Mouse (Mus musculus) cerebellum, postnatal 4 days (tissue): ENCODE results near the gene Pax7.

Experiments used
- DNase-seq, 2 experiments: peaks; one replicate each; pipeline ENCODE4 v3.0.0; 2022; ENCODE audit warnings: low spot score in 2 of 2, mixed read lengths in 1 of 2

Pax7 gene

GRCm38 (mm10) chr4:139813371-139813960 is 19.9 kb downstream of the Pax7 start:
- no peak for DNase-seq

GRCm38 (mm10) chr4:139811901-139812300 is 21.4 kb downstream of the Pax7 start:
- no peak for DNase-seq

- DNase-seq, result no peak
Measured at GRCm38 (mm10) chr4:139811475-139811874, 21.9 kb downstream of the Pax7 start.

- DNase-seq, result no peak
Measured at GRCm38 (mm10) chr4:139810762-139811438, 22.4 kb downstream of the Pax7 start.

- DNase-seq, result no peak
Measured at GRCm38 (mm10) chr4:139809381-139809820, 23.9 kb downstream of the Pax7 start.

GRCm38 (mm10) chr4:139807820-139808219 is 25.5 kb downstream of the Pax7 start:
- no peak for DNase-seq

- DNase-seq, result no peak
Measured at GRCm38 (mm10) chr4:139807191-139807808, 26.0 kb downstream of the Pax7 start.

- no peak for DNase-seq
Measured at GRCm38 (mm10) chr4:139804896-139805295, 28.4 kb downstream of the Pax7 start.

- DNase-seq, result no peak
Measured at GRCm38 (mm10) chr4:139803981-139804380, 29.3 kb downstream of the Pax7 start.

- no peak for DNase-seq
Measured at GRCm38 (mm10) chr4:139799436-139800100, 33.8 kb downstream of the Pax7 start.

GRCm38 (mm10) chr4:139797344-139797743 is 36.0 kb downstream of the Pax7 start:
- DNase-seq, result no peak

- no peak for DNase-seq
Measured at GRCm38 (mm10) chr4:139796115-139796514, 37.2 kb downstream of the Pax7 start.

GRCm38 (mm10) chr4:139791168-139791567 is 42.2 kb downstream of the Pax7 start:
- no peak for DNase-seq

- DNase-seq, result no peak
Measured at GRCm38 (mm10) chr4:139789772-139790171, 43.6 kb downstream of the Pax7 start.

- no peak for DNase-seq
Measured at GRCm38 (mm10) chr4:139782926-139783467, 50.3 kb downstream of the Pax7 start.

- DNase-seq, result peak in 1 of 2 experiments; percentile 26
Measured at GRCm38 (mm10) chr4:139771125-139771631, 62.1 kb downstream of the Pax7 start.

- no peak for DNase-seq
Measured at GRCm38 (mm10) chr4:139767823-139768222, 65.5 kb downstream of the Pax7 start.

GRCm38 (mm10) chr4:139767115-139767718 is 66.1 kb downstream of the Pax7 start:
- DNase-seq, result no peak

GRCm38 (mm10) chr4:139761911-139762310 is 71.4 kb downstream of the Pax7 start:
- no peak for DNase-seq

GRCm38 (mm10) chr4:139760736-139761135 is 72.6 kb downstream of the Pax7 start:
- DNase-seq, result no peak

- no peak for DNase-seq
Measured at GRCm38 (mm10) chr4:139758512-139759340, 74.6 kb downstream of the Pax7 start.
